Mouse (Mus musculus) heart, postnatal 0 days (tissue): Measurements from ENCODE around the gene Trappc12. TPM values are rescaled to one million over a fixed set of nuclear protein-coding genes. Genes with fewer than 3 reads are reported as not detected.

Source experiments
- ATAC-seq: fragments of 200-750 bp; cut with Nextera tagmentation; 2 replicates; pipeline ENCODE4 v1.8.0; 2017; ENCODE audit warnings: low read depth, moderate number of reproducible peaks, moderate library complexity; ENCODE audit not compliant: insufficient read depth
- DNase-seq: peaks from one replicate; pipeline ENCODE4 v3.0.0-alpha.2; 2016; ENCODE audit warnings: low spot score
- H3K27ac ChIP-seq: fragments of 300-500 bp; sonication (generic); 2 replicates; pipeline ENCODE4 v1.5.1; 2014; ENCODE audit warnings: low read depth, mild to moderate bottlenecking
- H3K27me3 ChIP-seq: fragments of 300-500 bp; sonication (generic); 2 replicates; pipeline ENCODE4 v1.6.1; 2014; ENCODE audit warnings: low read length, mixed read lengths; ENCODE audit not compliant: control insufficient read depth, insufficient read depth
- H3K36me3 ChIP-seq: fragments of 300-500 bp; sonication (generic); replicated peaks from 2 replicates; pipeline ENCODE4 v1.6.1; 2014; ENCODE audit warnings: low read length, mixed read lengths; ENCODE audit not compliant: control insufficient read depth, insufficient read depth
- H3K4me1 ChIP-seq: fragments of 300-500 bp; sonication (generic); 2 replicates; pipeline ENCODE4 v1.6.1; 2014; ENCODE audit warnings: antibody characterized with exemption; ENCODE audit not compliant: control insufficient read depth, insufficient read depth
- H3K4me2 ChIP-seq: fragments of 300-500 bp; sonication (generic); 2 replicates; pipeline ENCODE4 v1.6.1; 2014; ENCODE audit warnings: low read depth, mild to moderate bottlenecking, low read length, moderate library complexity
- H3K4me3 ChIP-seq: fragments of 300-500 bp; sonication (generic); 2 replicates; pipeline ENCODE4 v1.5.1; 2014; ENCODE audit warnings: low read depth, low read length
- H3K9ac ChIP-seq: fragments of 300-500 bp; sonication (generic); replicated peaks from 2 replicates; pipeline ENCODE4 v1.6.1; 2014; ENCODE audit warnings: low read depth, low read length, mixed read lengths
- H3K9me3 ChIP-seq: fragments of 300-500 bp; sonication (generic); replicated peaks from 2 replicates; pipeline ENCODE4 v1.6.1; 2016; ENCODE audit warnings: low read length; ENCODE audit not compliant: control insufficient read depth
- CTCF ChIP-seq: IDR thresholded peaks from 2 replicates; pipeline ENCODE4 v1.5.1; 2016; ENCODE audit warnings: antibody characterized with exemption, control low read depth, low read depth
- EP300 ChIP-seq: IDR thresholded peaks from 2 replicates; pipeline ENCODE4 v1.6.1; 2016; ENCODE audit warnings: antibody characterized with exemption, low read depth
- WGBS: fragments of 180-500 bp; shearing (Covaris S2); extraction: QIAGEN DNeasy Blood & Tissue Kit; methylation state at CpG from one replicate; pipeline ENCODE4 v1.1.7; 2014; 5-methylcytosine and 5-hydroxymethylcytosine counted together
- microRNA-seq: library from miRNA; unstranded; fragments of <30 nt; microRNA quantifications from one replicate; pipeline ENCODE4, GENCODE M21; 2016
- polyA plus RNA-seq: library from polyadenylated mRNA; unstranded; fragments of >200 nt; fragmentation: Nextera tagmentation; extraction: Ambion mirVana; gene quantifications from 2 replicates; pipeline ENCODE4 v1.2.1, GENCODE M21; 2015
- total RNA-seq: library from RNA; depleted of rRNA; stranded (reverse); fragments of >200 nt; gene quantifications from 2 replicates; pipeline ENCODE4 v1.2.3, GENCODE M21; 2014; ENCODE audit warnings: low replicate concordance; rRNA removed

Trappc12 gene
- total and polyA plus RNA-seq, 2 experiments from 2014 or later = 21.6 to 41.4 TPM

DNA sequence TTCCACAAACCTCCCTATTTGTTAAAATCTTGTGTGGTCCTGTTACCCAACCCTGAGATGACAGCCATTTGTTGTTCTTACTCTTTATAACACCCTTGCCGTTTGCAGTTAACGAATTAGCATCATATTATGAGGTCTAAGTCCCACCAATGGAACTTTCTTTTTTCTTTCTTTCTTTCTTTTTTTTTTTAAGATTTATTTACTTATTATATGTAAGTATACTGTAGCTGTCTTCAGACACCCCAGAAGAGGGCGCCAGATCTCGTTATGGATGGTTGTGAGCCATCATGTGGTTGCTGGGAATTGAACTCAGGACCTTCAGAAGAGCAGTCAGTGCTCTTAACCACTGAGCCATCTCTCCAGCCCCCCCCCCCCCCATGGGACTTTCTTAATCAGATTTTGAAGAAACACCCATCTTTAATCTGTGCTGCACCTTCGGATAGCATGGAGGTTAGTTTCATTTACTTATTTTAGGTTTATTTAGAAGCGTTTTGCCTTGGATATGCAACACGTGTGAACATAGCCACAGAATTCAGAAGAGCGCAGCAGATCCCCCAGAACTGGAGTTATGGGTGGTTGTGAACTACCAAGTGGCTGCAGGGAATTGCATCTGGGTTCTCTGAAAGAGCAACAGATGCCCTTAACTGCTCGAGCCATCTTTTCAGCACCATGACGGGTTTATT is 76.1 kb downstream of the Trappc12 start:
- no peak for ATAC-seq
- Histone ChIP-seq H3K27ac (no peak overlapping the region), H3K9me3 (no peaks in the 10 kb centered on the region)

DNA sequence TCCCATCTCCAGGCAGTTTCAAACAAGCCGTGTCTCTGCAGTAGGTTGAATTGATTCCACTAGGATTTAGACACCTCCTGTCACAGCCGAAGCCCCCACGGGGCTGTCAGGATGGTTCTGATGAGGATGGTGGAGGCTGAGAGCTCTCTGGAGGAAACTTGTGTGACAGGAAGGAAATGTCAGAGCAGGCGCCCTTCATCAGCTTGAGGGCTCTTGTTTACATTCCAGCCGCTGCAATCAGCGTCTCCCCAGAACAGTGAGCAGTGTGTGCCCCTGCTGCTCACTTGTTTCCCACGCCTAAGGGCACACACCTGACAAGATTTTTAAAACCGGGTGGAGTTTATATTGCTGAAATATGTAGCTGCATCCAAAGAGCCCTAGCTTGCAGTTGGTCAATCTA is 83.0 kb downstream of the Trappc12 start:
- no peak for ATAC-seq
- no peak overlapping the region for H3K27ac ChIP-seq

More for the DNA sequence above, 76.1 kb downstream of the Trappc12 start:
- no peak overlapping the region for H3K4me3 ChIP-seq
- WGBS = 83% methylated on average over 10 of the region's 10 CpGs
- no peak for TF ChIP-seq CTCF
- TF ChIP-seq EP300 = no peak
- DNase-seq = no peak
- no peaks in the 10 kb centered on the region for H3K27me3 ChIP-seq
- no peaks in the 10 kb centered on the region for H3K4me1 ChIP-seq
- H3K4me2 ChIP-seq = no peak overlapping the region; the same call in 1 of the 2 replicates
- no peak overlapping the region for H3K9ac ChIP-seq
- H3K36me3 ChIP-seq = peaks cover 11% of the 10 kb centered on the region; the same call in 1 of the 2 replicates

DNA sequence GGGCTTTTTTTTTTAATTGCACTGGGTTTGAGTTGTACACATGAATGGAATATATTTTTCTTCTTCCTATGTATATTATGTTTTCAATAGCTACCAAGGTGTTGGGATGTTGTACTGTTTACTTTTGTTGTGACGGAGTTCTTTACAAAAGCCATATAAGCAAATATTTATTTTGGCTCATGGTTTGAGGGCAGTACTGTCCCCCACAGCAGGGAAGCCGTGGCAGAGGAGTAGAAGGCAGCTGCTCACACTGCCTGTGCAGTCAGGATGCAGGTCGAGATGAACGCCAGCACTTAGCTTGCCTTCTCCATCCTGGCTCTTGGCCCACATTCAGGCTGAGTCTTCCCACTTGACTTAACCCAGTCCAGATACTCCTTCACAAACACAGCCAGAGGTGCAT is 83.5 kb downstream of the Trappc12 start:
- 48% methylated on average over 4 of the region's 4 CpGs for WGBS
- H3K27ac ChIP-seq = no peak overlapping the region

More for the DNA sequence above, 83.0 kb downstream of the Trappc12 start:
- WGBS = 21% methylated on average over 8 of the region's 8 CpGs
- no peak for DNase-seq
- TF ChIP-seq EP300 (no peak), CTCF (no peak)
- H3K27me3 ChIP-seq = no peaks in the 10 kb centered on the region
- no peak overlapping the region for H3K4me3 ChIP-seq
- no peak overlapping the region for H3K9ac ChIP-seq
- no peaks in the 10 kb centered on the region for H3K9me3 ChIP-seq
- H3K36me3 ChIP-seq = no peaks in the 10 kb centered on the region
- no peaks in the 10 kb centered on the region for H3K4me1 ChIP-seq
- H3K4me2 ChIP-seq = no peak overlapping the region

DNA sequence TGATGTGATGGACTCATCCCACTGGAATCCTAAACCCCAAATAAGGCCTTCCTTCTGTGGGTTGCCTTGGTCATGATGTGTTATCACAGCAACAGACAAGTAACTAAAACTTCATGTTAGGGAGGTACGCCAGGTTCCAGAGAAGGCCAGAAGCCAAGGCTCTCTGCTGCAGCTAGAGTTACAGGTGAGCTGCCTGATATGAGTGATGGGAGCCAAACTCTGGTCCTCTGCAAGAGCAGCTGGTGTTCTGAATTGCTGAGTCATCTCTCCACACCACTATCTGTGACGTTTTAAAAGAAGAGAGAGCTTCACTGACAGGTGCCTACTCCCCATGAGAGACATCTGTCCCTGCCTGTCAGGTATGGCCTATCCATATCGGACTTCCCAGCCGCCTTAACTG is 87.6 kb downstream of the Trappc12 start:
- peaks cover 33% of the 10 kb centered on the region for H3K36me3 ChIP-seq
- 81% methylated on average over 4 of the region's 4 CpGs for WGBS
- no peak for TF ChIP-seq EP300

More for the DNA sequence above, 83.5 kb downstream of the Trappc12 start:
- Histone ChIP-seq H3K4me2 (no peak overlapping the region), H3K9ac (no peak overlapping the region), H3K4me1 (no peaks in the 10 kb centered on the region), H3K4me3 (no peak overlapping the region), H3K9me3 (no peaks in the 10 kb centered on the region), H3K27me3 (no peaks in the 10 kb centered on the region), H3K36me3 (no peaks in the 10 kb centered on the region)
- TF ChIP-seq CTCF (no peak), EP300 (no peak)
- DNase-seq (no peak), ATAC-seq (no peak)

DNA sequence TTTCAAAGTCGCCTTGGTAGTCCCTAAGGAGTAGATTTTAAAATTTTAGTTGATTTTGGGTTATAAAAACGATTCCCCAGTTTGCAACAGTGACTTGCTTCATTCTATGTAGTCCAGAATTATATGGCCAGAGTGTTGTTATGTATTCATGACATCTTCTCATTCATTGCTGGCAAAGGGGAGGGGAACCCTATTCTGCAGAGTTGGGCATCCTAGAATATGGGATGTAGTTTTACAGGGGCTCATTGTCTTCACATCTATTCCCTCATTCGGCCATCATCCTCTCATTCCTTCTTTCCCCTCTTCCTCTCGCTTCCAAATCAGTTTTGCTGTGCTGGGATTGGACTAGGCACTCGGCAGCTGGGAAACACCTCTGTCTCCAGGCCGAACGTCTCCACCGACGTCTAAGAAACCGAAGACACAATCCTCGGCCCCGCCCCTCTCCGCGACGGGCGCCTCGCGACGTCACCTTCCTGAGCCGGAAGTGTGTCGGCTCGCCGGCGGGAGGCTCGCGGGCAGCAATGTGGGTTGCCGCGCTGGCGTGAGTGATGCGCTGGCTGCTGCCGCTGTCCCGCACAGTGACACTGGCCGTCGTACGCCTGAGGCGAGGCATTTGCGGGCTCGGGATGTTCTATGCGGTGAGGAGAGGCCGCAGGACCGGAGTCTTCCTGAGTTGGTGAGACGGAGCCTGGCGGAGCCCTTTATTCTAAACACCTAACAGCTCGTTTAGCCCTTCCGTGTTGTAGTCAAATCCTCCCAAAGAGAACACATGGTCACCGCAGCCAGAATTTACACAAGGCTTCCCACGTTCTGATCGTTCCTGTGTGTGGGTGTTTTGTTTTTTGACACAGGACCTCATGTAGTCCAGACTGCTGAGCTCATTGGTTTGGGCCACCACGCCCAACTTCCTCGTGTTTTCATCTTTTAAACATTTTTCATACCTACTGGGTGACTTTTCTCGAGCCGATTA is 100.8 kb downstream of the Trappc12 start, which contains the start of gene Rnaseh1:
Gene Rnaseh1 (plus strand): TSS at position 462 of the 970 bp plus-strand sequence.
- peak within 1 kb of the TSS; percentile 59 for H3K9ac ChIP-seq

More for the DNA sequence above, 87.6 kb downstream of the Trappc12 start:
- DNase-seq (no peak), ATAC-seq (no peak)
- Histone ChIP-seq H3K4me2 (no peak overlapping the region), H3K27ac (no peak overlapping the region), H3K4me3 (no peak overlapping the region), H3K9ac (no peak overlapping the region), H3K9me3 (no peaks in the 10 kb centered on the region), H3K4me1 (no peaks in the 10 kb centered on the region), H3K27me3 (no peaks in the 10 kb centered on the region)

More for the DNA sequence above, 100.8 kb downstream of the Trappc12 start, which contains the start of gene Rnaseh1:
- H3K36me3 ChIP-seq = peaks cover 18% of the 10 kb centered on the region; the same call in 1 of the 2 replicates
- H3K27me3 ChIP-seq = no peaks in the 10 kb centered on the region
- ATAC-seq = peak; percentile 90
- H3K4me3 ChIP-seq = peak within 1 kb of the TSS; percentile 75
- peaks cover 6% of the 10 kb centered on the region; the same call in 1 of the 2 replicates for H3K4me1 ChIP-seq
- 0 out of 2 replicates have a peak within 1 kb of the TSS, but pooled peaks have one; percentile 27 for H3K27ac ChIP-seq
- peak within 1 kb of the TSS; percentile 76 for H3K4me2 ChIP-seq
- 1% methylated on average over 52 of the region's 52 CpGs for WGBS
- TF ChIP-seq CTCF = no peak
- TF ChIP-seq EP300 = no peak
- H3K9me3 ChIP-seq = no peaks in the 10 kb centered on the region
- DNase-seq = peak; percentile 74

Small RNA genes within 50 kb of the gene (microRNA-seq; reads per million reads assigned to microRNA genes)
- not detected for gene Mir6937

Other genes with a start within 250 kb of the Trappc12 start
- not detected in 2 replicates for gene Dcdc2c, start 198.1 kb downstream of the Trappc12 start, total RNA-seq
- gene Dcdc2c, start 198.1 kb downstream of the Trappc12 start, polyA plus RNA-seq = not detected in 2 replicates
- gene Allc, start 167.9 kb downstream of the Trappc12 start, total RNA-seq = not detected in 2 replicates
- gene Allc, start 167.9 kb downstream of the Trappc12 start, polyA plus RNA-seq = not detected in 2 replicates
- gene Colec11, start 127.1 kb downstream of the Trappc12 start, total RNA-seq = 11.2 and 18.4 TPM in 2 replicates
- gene Colec11, start 127.1 kb downstream of the Trappc12 start, polyA plus RNA-seq = 28.1 and 29.4 TPM in 2 replicates
- 684 and 717 TPM in 2 replicates for gene Rps7, start 114.5 kb downstream of the Trappc12 start, total RNA-seq
- gene Rps7, start 114.5 kb downstream of the Trappc12 start, polyA plus RNA-seq = 419 and 457 TPM in 2 replicates
- 4.1 and 17.7 TPM in 2 replicates for gene Rnaseh1, start 100.9 kb downstream of the Trappc12 start, total RNA-seq
- gene Rnaseh1, start 100.9 kb downstream of the Trappc12 start, polyA plus RNA-seq = 11.6 and 12.6 TPM in 2 replicates
- 4.4 and 15.8 TPM in 2 replicates for gene Adi1, start 75.2 kb downstream of the Trappc12 start, total RNA-seq
- gene Adi1, start 75.2 kb downstream of the Trappc12 start, polyA plus RNA-seq = 37.0 and 38.4 TPM in 2 replicates
- gene Eipr1, start 1.3 kb upstream of the Trappc12 start, total RNA-seq = 29.3 and 32.0 TPM in 2 replicates
- 13.0 and 16.4 TPM in 2 replicates for gene Eipr1, start 1.3 kb upstream of the Trappc12 start, polyA plus RNA-seq